Mouse (Mus musculus): ENCODE measurements at regions not wholly inside any gene's neighbourhood (a gene's known extent, or its start where the extent isn't known, plus 50 kb on each side); places are given as distances from the start of the nearest gene placed in this dataset.

DNA sequence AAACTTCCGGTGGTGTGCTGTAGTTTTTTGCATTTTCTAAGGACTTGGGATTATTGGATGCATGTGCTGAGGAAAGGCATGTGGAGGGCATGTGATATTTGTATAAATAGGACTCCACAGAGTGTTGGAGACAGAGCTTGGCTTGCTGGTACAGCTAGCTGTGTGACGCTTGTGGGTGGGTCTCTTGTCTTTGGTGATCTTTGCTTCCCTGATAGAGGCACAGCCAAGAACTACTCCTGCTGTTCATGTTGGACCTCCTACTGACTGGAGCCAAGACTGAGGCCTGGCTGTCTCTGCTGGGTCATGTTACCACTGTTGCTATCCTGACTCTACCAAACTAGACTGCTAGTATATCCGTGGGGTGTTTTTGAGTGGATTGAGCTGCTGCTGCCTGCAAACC lies 103.1 kb upstream of the Syndig1 start:
- TF ChIP-seq CTCF (IDR thresholded peaks at IDR 0.05; ENCODE audit: borderline replicate concordance, extremely low read depth, insufficient read depth, insufficient read length): no peak
- TF ChIP-seq POLR2A (IDR thresholded peaks at IDR 0.05; ENCODE audit: borderline replicate concordance, extremely low read depth, insufficient read depth, insufficient read length, poor library complexity, severe bottlenecking): no peak
